Mouse (Mus musculus) midbrain, embryonic 16.5 days (tissue): ENCODE measurements around the gene Rarb. TPM values are rescaled to one million over a fixed set of nuclear protein-coding genes. Genes with fewer than 3 reads are reported as not detected.

ENCODE experiments used
- ATAC-seq: fragments of 200-750 bp; cut with Nextera tagmentation; 2 replicates; pipeline ENCODE4 v1.8.0; 2017; ENCODE audit warnings: moderate TSS enrichment
- H3K27ac ChIP-seq: fragments of 300-500 bp; sonication (generic); 2 replicates; pipeline ENCODE4 v1.5.1; 2014; ENCODE audit warnings: mild to moderate bottlenecking, low read length, mixed read lengths
- H3K27me3 ChIP-seq: fragments of 300-500 bp; sonication (generic); 2 replicates; pipeline ENCODE4 v1.6.1; 2014; ENCODE audit warnings: low read depth, low read length, mixed read lengths; ENCODE audit not compliant: control insufficient read depth, insufficient read depth
- H3K36me3 ChIP-seq: fragments of 300-500 bp; sonication (generic); 2 replicates; pipeline ENCODE4 v1.6.1; 2014; ENCODE audit warnings: mild to moderate bottlenecking, low read length, moderate library complexity, mixed read lengths; ENCODE audit not compliant: control insufficient read depth, insufficient read depth
- H3K4me1 ChIP-seq: fragments of 300-500 bp; sonication (generic); 2 replicates; pipeline ENCODE4 v1.6.1; 2014; ENCODE audit warnings: mild to moderate bottlenecking, low read length, mixed read lengths; ENCODE audit not compliant: control insufficient read depth, insufficient read depth
- H3K4me2 ChIP-seq: fragments of 300-500 bp; sonication (generic); 2 replicates; pipeline ENCODE4 v1.6.1; 2014; ENCODE audit warnings: mild to moderate bottlenecking, low read length, mixed read lengths
- H3K4me3 ChIP-seq: fragments of 300-500 bp; sonication (generic); 2 replicates; pipeline ENCODE4 v1.5.1; 2014; ENCODE audit warnings: low read depth, mild to moderate bottlenecking, low read length, moderate library complexity, mixed read lengths
- H3K9ac ChIP-seq: fragments of 300-500 bp; sonication (generic); 2 replicates; pipeline ENCODE4 v1.6.1; 2014; ENCODE audit warnings: low read depth, low read length, mixed read lengths
- H3K9me3 ChIP-seq: fragments of 300-500 bp; sonication (generic); replicated peaks from 2 replicates; pipeline ENCODE4 v1.6.1; 2014; ENCODE audit warnings: mild to moderate bottlenecking, low read length, mixed read lengths; ENCODE audit not compliant: control insufficient read depth, poor library complexity, severe bottlenecking
- WGBS: fragments of 180-500 bp; shearing (Covaris S2); extraction: QIAGEN DNeasy Blood & Tissue Kit; methylation state at CpG from one replicate; pipeline ENCODE4 v1.1.7; 2014; 5-methylcytosine and 5-hydroxymethylcytosine counted together
- polyA plus RNA-seq: library from polyadenylated mRNA; unstranded; fragments of >200 nt; fragmentation: Nextera tagmentation; extraction: Ambion mirVana; gene quantifications from 2 replicates; pipeline ENCODE4 v1.2.1, GENCODE M21; 2015

Rarb gene
- polyA plus RNA-seq, 1 experiment from 2014 or later = 8.1 TPM

DNA sequence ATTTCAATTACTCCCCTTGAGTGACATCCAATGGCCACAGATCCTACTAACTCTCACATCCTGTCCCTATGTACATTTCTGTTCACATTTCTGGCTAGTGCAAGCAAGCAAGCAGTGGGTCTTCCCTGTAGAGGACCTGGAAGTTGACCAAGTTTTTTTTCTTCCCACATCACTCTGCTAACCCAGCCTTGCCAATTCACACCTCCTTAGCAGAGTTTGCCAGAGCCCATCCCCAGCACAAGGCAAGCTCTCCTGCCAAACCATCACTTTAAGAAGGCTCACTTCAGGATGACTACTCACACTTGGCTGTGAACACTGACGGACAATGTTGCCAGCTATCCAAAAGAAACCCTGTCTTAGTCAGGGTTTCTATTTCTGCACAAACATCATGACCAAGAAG lies 80.4 kb downstream of the Rarb start:
- H3K27me3 ChIP-seq = no peaks in the 10 kb centered on the region; the same call in 1 of the 2 replicates
- H3K4me3 ChIP-seq = no peak overlapping the region
- ATAC-seq = no peak
- H3K36me3 ChIP-seq = no peaks in the 10 kb centered on the region
- WGBS = 100% methylated on average over 1 of the region's 1 CpGs
- no peak overlapping the region for H3K9ac ChIP-seq
- no peak overlapping the region for H3K4me2 ChIP-seq
- no peaks in the 10 kb centered on the region for H3K9me3 ChIP-seq
- peaks cover 6% of the 10 kb centered on the region for H3K4me1 ChIP-seq
- no peak overlapping the region for H3K27ac ChIP-seq

GRCm38 (mm10) chr14:16737781-16738180 lies 81.2 kb downstream of the Rarb start:
- 96% methylated on average over 1 of the region's 1 CpGs for WGBS
- Histone ChIP-seq H3K9ac (no peak overlapping the region), H3K4me3 (no peak overlapping the region), H3K4me1 (peaks cover 10% of the 10 kb centered on the region), H3K4me2 (no peak overlapping the region), H3K27ac (no peak overlapping the region), H3K9me3 (no peaks in the 10 kb centered on the region), H3K27me3 (no peaks in the 10 kb centered on the region; the same call in 1 of the 2 replicates), H3K36me3 (no peaks in the 10 kb centered on the region)
- no peak for ATAC-seq

DNA sequence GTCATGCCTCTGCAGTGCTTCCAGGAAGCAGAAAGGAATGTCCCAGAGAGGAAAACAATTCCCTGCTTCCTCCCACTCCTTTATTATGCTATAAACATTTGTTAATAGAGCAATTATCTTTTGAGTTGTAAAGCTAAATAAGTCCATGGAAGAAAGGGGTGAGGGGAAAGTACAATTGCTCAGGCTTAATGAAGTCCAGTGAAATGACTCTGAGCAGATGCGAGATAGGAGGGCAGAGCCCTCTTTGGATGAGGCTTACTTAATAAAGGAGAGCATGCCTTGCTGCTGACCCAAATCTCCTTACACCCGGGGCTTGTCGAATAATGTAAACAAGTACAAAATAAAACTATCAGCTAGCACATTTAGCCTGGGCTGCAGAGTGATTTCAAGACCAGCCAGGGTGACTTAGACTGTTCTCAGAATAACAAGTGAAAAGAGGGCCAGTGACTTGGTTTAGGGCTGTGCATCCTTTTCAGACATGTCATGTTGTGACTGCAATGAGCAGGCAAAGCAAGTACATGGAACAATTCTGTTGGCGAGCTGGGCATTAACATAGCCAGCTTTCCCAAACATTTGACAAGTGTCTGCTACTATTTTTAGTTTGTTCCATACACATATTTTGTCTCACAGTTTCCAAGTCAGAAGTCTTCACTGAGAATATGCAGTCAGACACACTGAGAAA lies 83.5 kb downstream of the Rarb start:
- Histone ChIP-seq H3K4me1 (peaks cover 10% of the 10 kb centered on the region), H3K36me3 (no peaks in the 10 kb centered on the region), H3K4me2 (no peak overlapping the region), H3K9ac (no peak overlapping the region), H3K27ac (no peak overlapping the region), H3K9me3 (no peaks in the 10 kb centered on the region), H3K27me3 (no peaks in the 10 kb centered on the region; the same call in 1 of the 2 replicates), H3K4me3 (no peak overlapping the region)
- WGBS = 36% methylated on average over 4 of the region's 4 CpGs
- no peak for ATAC-seq

- Histone ChIP-seq H3K9me3 (no peaks in the 10 kb centered on the region), H3K27me3 (no peaks in the 10 kb centered on the region; the same call in 1 of the 2 replicates), H3K36me3 (no peaks in the 10 kb centered on the region), H3K4me3 (no peak overlapping the region), H3K27ac (no peak overlapping the region), H3K4me2 (0 out of 2 replicates have a peak overlapping the region, but pooled peaks have one; percentile 8), H3K4me1 (peaks cover 10% of the 10 kb centered on the region), H3K9ac (no peak overlapping the region)
- WGBS = 12% methylated on average over 9 of the region's 9 CpGs
- ATAC-seq = peak; percentile 85
Measured at GRCm38 (mm10) chr14:16733595-16734298, 85.2 kb downstream of the Rarb start.

GRCm38 (mm10) chr14:16732054-16732453 lies 86.9 kb downstream of the Rarb start:
- Histone ChIP-seq H3K9ac (no peak overlapping the region), H3K4me3 (no peak overlapping the region), H3K36me3 (no peaks in the 10 kb centered on the region), H3K4me1 (peaks cover 10% of the 10 kb centered on the region), H3K27me3 (no peaks in the 10 kb centered on the region; the same call in 1 of the 2 replicates), H3K9me3 (no peaks in the 10 kb centered on the region), H3K27ac (no peak overlapping the region), H3K4me2 (no peak overlapping the region)
- no peak for ATAC-seq
- 52% methylated on average over 2 of the region's 2 CpGs for WGBS

GRCm38 (mm10) chr14:16728175-16728838 lies 90.6 kb downstream of the Rarb start:
- H3K9ac ChIP-seq = no peak overlapping the region
- H3K27ac ChIP-seq = no peak overlapping the region
- 0 out of 2 replicates have a peak, but pooled peaks cover 3% of the 10 kb centered on the region for H3K4me1 ChIP-seq
- H3K4me3 ChIP-seq = no peak overlapping the region
- 90% methylated on average over 2 of the region's 2 CpGs for WGBS
- no peak overlapping the region for H3K4me2 ChIP-seq
- no peaks in the 10 kb centered on the region for H3K27me3 ChIP-seq
- no peaks in the 10 kb centered on the region for H3K9me3 ChIP-seq
- H3K36me3 ChIP-seq = no peaks in the 10 kb centered on the region
- ATAC-seq = peak; percentile 54; the same call in 1 of the 2 replicates

DNA sequence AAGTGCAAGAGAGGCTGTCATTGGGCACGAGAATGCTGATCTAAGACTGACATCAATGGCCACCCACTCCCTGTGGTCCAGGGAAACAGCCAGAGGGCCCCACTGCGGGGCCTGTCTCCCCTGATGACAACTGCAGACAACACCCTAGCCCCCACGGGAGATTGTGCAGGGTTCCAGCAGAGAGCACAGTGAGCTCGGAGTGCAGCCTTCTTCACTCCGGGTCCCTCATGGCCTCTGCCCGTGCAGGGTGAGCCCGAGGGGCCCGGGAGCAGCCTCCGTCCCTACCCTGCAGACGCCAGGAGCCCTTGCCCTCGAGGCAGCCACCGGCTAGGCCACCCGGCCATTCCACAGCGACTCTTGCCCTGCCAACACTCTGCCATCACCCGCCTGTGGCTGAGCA lies 95.0 kb downstream of the Rarb start:
- WGBS = 88% methylated on average over 14 of the region's 15 CpGs
- Histone ChIP-seq H3K9me3 (no peaks in the 10 kb centered on the region), H3K4me3 (no peak overlapping the region), H3K27ac (no peak overlapping the region), H3K4me2 (no peak overlapping the region), H3K36me3 (no peaks in the 10 kb centered on the region), H3K27me3 (no peaks in the 10 kb centered on the region), H3K9ac (no peak overlapping the region), H3K4me1 (no peaks in the 10 kb centered on the region)
- no peak for ATAC-seq

- WGBS = 84% methylated on average over 3 of the region's 3 CpGs
- no peak overlapping the region for H3K4me3 ChIP-seq
- ATAC-seq = no peak
Measured at GRCm38 (mm10) chr14:16717821-16718220, 101.1 kb downstream of the Rarb start.

More at GRCm38 (mm10) chr14:16717821-16718220, 101.1 kb downstream of the Rarb start:
- no peaks in the 10 kb centered on the region for H3K9me3 ChIP-seq
- no peaks in the 10 kb centered on the region for H3K36me3 ChIP-seq
- H3K4me2 ChIP-seq = no peak overlapping the region
- H3K9ac ChIP-seq = no peak overlapping the region
- H3K4me1 ChIP-seq = peaks cover 7% of the 10 kb centered on the region
- H3K27me3 ChIP-seq = no peaks in the 10 kb centered on the region
- H3K27ac ChIP-seq = no peak overlapping the region
